Mouse (Mus musculus): ENCODE measurements around the gene Stap2.

- TF ChIP-seq CHD2 (IDR thresholded peaks at IDR 0.05; ENCODE audit: low read depth, low read length), result no peak
- TF ChIP-seq ZNF384 (IDR thresholded peaks at IDR 0.05; ENCODE audit: low read depth, low read length), result no peak
- no peak for TF ChIP-seq HCFC1 (IDR thresholded peaks at IDR 0.05; ENCODE audit: borderline replicate concordance, insufficient read depth, low read length)
- TF ChIP-seq ZC3H11A (IDR thresholded peaks at IDR 0.05; ENCODE audit: borderline replicate concordance, low read depth, low read length), result no peak
- no peak for TF ChIP-seq MAFK (IDR thresholded peaks at IDR 0.05; ENCODE audit: insufficient read depth, low read depth, low read length)
Measured at GRCm38 (mm10) chr17:56034726-56035100, 29.3 kb upstream of the Stap2 start.
